Comparison of ENCODE assay signal across 22 mouse cellular contexts in genomic region chr15:77698656-77699055, GRCm38 (mm10). TPM values are rescaled to one million over a fixed set of nuclear protein-coding genes. Genes with fewer than 3 reads are reported as not detected.
DNase-seq lines count a peak whose midpoint lies in the region; ATAC-seq and TF ChIP-seq lines count a peak whose summit lies in the region.
"Not testable (repeated sequence)": the region's sequence is repeated elsewhere in the genome, so short reads cannot be mapped to it uniquely, and the experiment has no call there.
"Had no signal": no experiment of that assay in that cellular context is flagged by ENCODE, and none has a peak within 500 bp of the region (broad histone marks: within the 10 kb centered on the region; RNA-seq: fewer than 3 reads in every experiment).

Apol7e (plus strand) TSS chr15:77698857.

- peak within 1 kb of the TSS; percentile 41 for H3K27ac ChIP-seq in spleen, adult 2 months (ENCODE audit: insufficient read depth, low read length)

- ATAC-seq in CD4-positive, CD25-positive, alpha-beta regulatory T cell, adult 4 months, result peak; percentile 95
- peak; percentile 88 for ATAC-seq in activated CD4-positive, CD25-positive, alpha-beta regulatory T cell, adult 4 months
- ATAC-seq in monocyte, adult 5-6 weeks (replicated peaks; ENCODE audit: insufficient number of reproducible peaks, low FRiP score, low TSS enrichment, poor library complexity, severe bottlenecking), result 0 out of 2 replicates have a peak, but pooled peaks have one; percentile 22

- TF ChIP-seq POLR2A in spleen, adult 2 months (IDR thresholded peaks at IDR 0.05; ENCODE audit: low read depth, low read length), result not testable (repeated sequence)

- 14% methylated on average over 4 of the region's 4 CpGs for WGBS in spleen, adult 2 months

- peak; percentile 23 for DNase-seq in 416B (ENCODE audit: low read depth)
- peak; percentile 73 for DNase-seq in induced T-regulatory cell, adult 2 months (ENCODE audit: low read depth)
- DNase-seq in spleen, adult 2 months (ENCODE audit: low read depth in 1 of 2, low spot score in 2 of 2), result not testable (repeated sequence)
- peak; percentile 16 for DNase-seq in thymus, postnatal 25 days

- not testable (repeated sequence) for H3K36me3 ChIP-seq in spleen, adult 2 months (ENCODE audit: control insufficient read depth, insufficient read depth, low read length)

- not testable (repeated sequence) for H3K4me1 ChIP-seq in spleen, adult 2 months (ENCODE audit: control insufficient read depth, insufficient read depth, insufficient read length)

- H3K27me3 ChIP-seq in spleen, adult 2 months (ENCODE audit: control insufficient read depth, insufficient read depth, low read length), result not testable (repeated sequence)

- H3K4me3 ChIP-seq in spleen, adult 2 months (ENCODE audit: extremely low read depth, insufficient read depth, insufficient read length), result peak within 1 kb of the TSS; percentile 27

- TF ChIP-seq CTCF in spleen, adult 2 months (IDR thresholded peaks at IDR 0.05; ENCODE audit: extremely low read depth, insufficient read depth, insufficient read length, insufficient replicate concordance), result not testable (repeated sequence)

RNA-seq across cellular contexts. Expression of gene Apol7e, which starts in this region (rescaled TPM):
- 10 to 100 TPM; 57.4 to 67.8 TPM for polyA plus RNA-seq in CD4-positive, CD25-positive, alpha-beta regulatory T cell, adult 4 months (2017; shearing (Covaris generic))
- 10 to 100 TPM; 36.7 to 51.7 TPM for polyA plus RNA-seq in activated CD4-positive, CD25-positive, alpha-beta regulatory T cell, adult 4 months (2017; shearing (Covaris generic))
- 11.0 to 44.7 TPM (median 12.7 TPM) in 3 replicates for total RNA-seq in monocyte, adult 5-6 weeks (2017)
- polyA plus RNA-seq in spleen, adult 2 months (2012; rRNA removed), result 9.8 and 10.6 TPM in 2 replicates
- total RNA-seq: adrenal gland, postnatal 36 days; CH12.LX; forebrain, postnatal 0 days; G1E; gastrocnemius, adult 2 months; heart, adult 8-10 months; heart, postnatal 25 days had no signal
- polyA plus RNA-seq: embryonic facial prominence, embryonic 12.5 days; embryonic facial prominence, embryonic 15.5 days; forebrain, embryonic 11.5 days; forebrain, embryonic 14.5 days; forebrain, postnatal 0 days; G1E; heart, postnatal 0 days; hindbrain, embryonic 10.5 days; hindbrain, embryonic 13.5 days; hindbrain, embryonic 16.5 days had no signal

Comparison
In these comparisons a context has a peak if more than half of its experiments do, and no peak if none do; other contexts are left out.
1. ATAC-seq: peak in every context shown above with its lines; median percentile 95 in CD4-positive, CD25-positive, alpha-beta regulatory T cell, adult 4 months; 88 in activated CD4-positive, CD25-positive, alpha-beta regulatory T cell, adult 4 months; 22 in monocyte, adult 5-6 weeks.